Mouse (Mus musculus) hindbrain, embryonic 14.5 days (tissue): ENCODE measurements around the gene Acaa1b. TPM values are rescaled to one million over a fixed set of nuclear protein-coding genes. Genes with fewer than 3 reads are reported as not detected.

ENCODE experiments used
- ATAC-seq: fragments of 200-750 bp; cut with Nextera tagmentation; 2 replicates; pipeline ENCODE4 v1.8.0; 2017; ENCODE audit warnings: moderate number of reproducible peaks, mild to moderate bottlenecking, moderate TSS enrichment, moderate library complexity; ENCODE audit not compliant: low FRiP score
- DNase-seq: peaks from one replicate; pipeline ENCODE4 v3.0.0-alpha.2; 2015; ENCODE audit warnings: low spot score
- H3K27ac ChIP-seq: fragments of 300-500 bp; sonication (generic); 2 replicates; pipeline ENCODE4 v1.5.1; 2014; ENCODE audit warnings: mild to moderate bottlenecking, moderate library complexity
- H3K27me3 ChIP-seq: fragments of 300-500 bp; sonication (generic); 2 replicates; pipeline ENCODE4 v1.6.1; 2014; ENCODE audit warnings: mild to moderate bottlenecking, low read length, mixed read lengths; ENCODE audit not compliant: control insufficient read depth, insufficient read depth
- H3K36me3 ChIP-seq: fragments of 300-500 bp; sonication (generic); replicated peaks from 2 replicates; pipeline ENCODE4 v1.6.1; 2014; ENCODE audit not compliant: control insufficient read depth, insufficient read depth
- H3K4me1 ChIP-seq: fragments of 300-500 bp; sonication (generic); replicated peaks from 2 replicates; pipeline ENCODE4 v1.6.1; 2014; ENCODE audit warnings: antibody characterized with exemption, low read length, mixed read lengths; ENCODE audit not compliant: control insufficient read depth, insufficient read depth
- H3K4me2 ChIP-seq: fragments of 300-500 bp; sonication (generic); replicated peaks from 2 replicates; pipeline ENCODE4 v1.6.1; 2014; ENCODE audit warnings: mild to moderate bottlenecking, moderate library complexity
- H3K4me3 ChIP-seq: fragments of 300-500 bp; sonication (generic); replicated peaks from 2 replicates; pipeline ENCODE4 v1.5.1; 2014; ENCODE audit warnings: mild to moderate bottlenecking, low read length
- H3K9ac ChIP-seq: fragments of 300-500 bp; sonication (generic); 2 replicates; pipeline ENCODE4 v1.6.1; 2014
- H3K9me3 ChIP-seq: fragments of 300-500 bp; sonication (generic); 2 replicates; pipeline ENCODE4 v1.6.1; 2016; ENCODE audit warnings: low read length; ENCODE audit not compliant: control insufficient read depth
- WGBS: fragments of 180-500 bp; shearing (Covaris S2); extraction: QIAGEN DNeasy Blood & Tissue Kit; methylation state at CpG from one replicate; pipeline ENCODE4 v1.1.7; 2014; 5-methylcytosine and 5-hydroxymethylcytosine counted together
- polyA plus RNA-seq: library from polyadenylated mRNA; unstranded; fragments of >200 nt; fragmentation: Nextera tagmentation; extraction: Ambion mirVana; gene quantifications from 2 replicates; pipeline ENCODE4 v1.2.1, GENCODE M21; 2014

Acaa1b gene
- polyA plus RNA-seq, 1 experiment from 2014 or later, result 2.2 TPM

DNA sequence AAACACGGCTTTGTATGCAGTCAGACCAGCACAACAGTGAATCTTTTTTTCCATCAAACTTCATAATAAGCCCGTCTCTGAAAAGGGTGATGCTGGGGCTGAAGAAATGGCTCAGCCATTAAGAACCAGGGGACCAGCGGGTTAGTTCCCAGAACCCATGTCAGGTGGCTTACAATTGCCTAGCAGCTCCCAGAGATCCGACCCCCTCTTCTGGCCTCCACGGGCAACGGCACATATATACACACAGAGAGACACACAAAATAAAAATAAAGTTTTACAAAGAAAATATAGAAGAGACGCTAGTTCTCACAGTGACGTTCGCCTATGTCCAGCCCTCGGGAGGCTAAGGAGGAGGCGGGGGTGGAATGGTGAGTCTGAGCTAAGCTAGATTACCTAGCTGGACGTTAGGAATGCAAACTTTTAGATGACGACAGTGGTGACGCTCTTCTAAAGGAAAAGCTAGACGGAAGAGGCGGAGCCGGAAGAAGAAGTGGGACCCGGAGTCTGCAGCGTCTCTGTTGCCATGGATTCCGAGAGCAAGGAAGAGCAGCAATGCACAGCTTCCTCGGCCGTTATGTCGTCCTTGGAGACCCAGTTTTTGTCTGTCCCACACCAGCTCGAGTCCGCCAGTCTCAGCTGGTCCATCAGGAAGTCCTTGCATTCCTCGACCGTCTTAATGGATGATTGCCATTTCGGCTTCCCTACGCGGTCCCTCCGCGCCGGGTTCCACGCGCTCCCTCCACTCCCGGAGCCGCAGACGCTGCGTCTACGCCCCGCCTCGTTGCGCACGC lies 54.7 kb downstream of the Acaa1b start, which contains the start of gene Dlec1:
Dlec1 (plus strand) TSS at position 487 of the 791 bp plus-strand sequence.
- H3K9me3 ChIP-seq, result no peaks in the 10 kb centered on the region
- H3K36me3 ChIP-seq, result no peaks in the 10 kb centered on the region
- peak within 1 kb of the TSS; percentile 70 for H3K4me3 ChIP-seq
- DNase-seq (peak; percentile 86), ATAC-seq (peak; percentile 89)
- H3K27ac ChIP-seq, result 0 out of 2 replicates have a peak within 1 kb of the TSS, but pooled peaks have one; percentile 43
- 3% methylated on average over 44 of the region's 44 CpGs for WGBS
- peaks cover 9% of the 10 kb centered on the region; the same call in 1 of the 2 replicates for H3K27me3 ChIP-seq
- peak within 1 kb of the TSS; percentile 50 for H3K9ac ChIP-seq
- peak within 1 kb of the TSS; percentile 72 for H3K4me2 ChIP-seq
- peaks cover 11% of the 10 kb centered on the region; the same call in 1 of the 2 replicates for H3K4me1 ChIP-seq

DNA sequence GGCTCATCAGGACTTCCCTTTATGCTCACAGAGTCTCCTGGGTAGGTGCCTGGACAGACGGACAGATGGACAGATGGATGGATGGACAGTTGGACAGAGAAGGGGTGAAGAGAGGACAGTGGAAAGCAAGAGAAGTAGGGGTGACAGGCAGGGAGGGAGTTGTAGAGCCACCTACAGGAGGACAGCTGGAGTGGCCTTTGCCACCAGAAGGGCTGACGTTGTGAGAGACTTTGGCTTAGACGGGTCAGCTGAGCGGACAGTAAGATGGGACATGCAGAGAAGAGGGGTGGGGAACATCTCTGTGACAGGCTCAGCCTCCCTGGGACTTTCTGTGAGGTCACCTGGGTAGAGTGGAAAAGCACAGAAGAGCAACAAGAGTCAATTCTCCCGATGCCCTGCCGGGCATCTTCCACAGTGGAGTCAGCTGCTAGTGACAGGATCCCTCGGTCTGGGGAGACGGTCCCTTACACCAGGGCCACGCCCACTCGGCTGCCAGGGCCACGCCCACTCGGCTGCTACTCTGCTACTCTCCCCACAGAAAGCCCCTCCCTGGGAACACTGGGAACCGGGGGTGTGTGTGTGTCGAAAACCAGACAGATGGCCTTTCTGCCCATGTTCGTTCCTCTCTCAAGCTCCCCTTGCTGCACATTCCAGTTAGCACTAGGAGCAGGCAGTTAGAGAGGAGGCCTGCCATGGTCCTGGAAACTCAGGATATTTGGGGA lies 56.6 kb downstream of the Acaa1b start:
- peaks cover 11% of the 10 kb centered on the region; the same call in 1 of the 2 replicates for H3K4me1 ChIP-seq
- no peak for ATAC-seq
- no peak overlapping the region for H3K4me2 ChIP-seq
- no peak overlapping the region for H3K9ac ChIP-seq
- WGBS, result 22% methylated on average over 15 of the region's 15 CpGs
- H3K27me3 ChIP-seq, result peaks cover 12% of the 10 kb centered on the region; the same call in 1 of the 2 replicates
- no peaks in the 10 kb centered on the region for H3K9me3 ChIP-seq
- H3K36me3 ChIP-seq, result no peaks in the 10 kb centered on the region
- no peak overlapping the region for H3K27ac ChIP-seq
- no peak for DNase-seq
- H3K4me3 ChIP-seq, result no peak overlapping the region

Other genes with a start within 250 kb of the Acaa1b start
- gene Ctdspl, start 230.6 kb downstream of the Acaa1b start, polyA plus RNA-seq, result 7.5 and 7.7 TPM in 2 replicates
- 3.1 and 4.4 TPM in 2 replicates for gene Vill, start 104.3 kb downstream of the Acaa1b start, polyA plus RNA-seq
- gene Plcd1, start 63.6 kb downstream of the Acaa1b start, polyA plus RNA-seq, result 15.9 and 16.7 TPM in 2 replicates
- 1.3 and 1.7 TPM in 2 replicates for gene Dlec1, start 54.6 kb downstream of the Acaa1b start, polyA plus RNA-seq
- not detected in 2 replicates for gene Gm47289, start 2.1 kb upstream of the Acaa1b start, polyA plus RNA-seq
- not detected in 2 replicates for gene Slc22a13, start 52.0 kb upstream of the Acaa1b start, polyA plus RNA-seq
- 16.1 and 16.3 TPM in 2 replicates for gene Oxsr1, start 165.3 kb upstream of the Acaa1b start, polyA plus RNA-seq
- 94.0 and 101 TPM in 2 replicates for gene Acaa1a, start 182.6 kb upstream of the Acaa1b start, polyA plus RNA-seq
- gene Myd88, start 184.3 kb upstream of the Acaa1b start, polyA plus RNA-seq, result 7.1 and 8.0 TPM in 2 replicates
- 3.8 and 4.8 TPM in 2 replicates for gene Xylb, start 200.3 kb upstream of the Acaa1b start, polyA plus RNA-seq
- not detected in 2 replicates for gene Slc22a14, start 208.5 kb upstream of the Acaa1b start, polyA plus RNA-seq
- 45.4 and 49.3 TPM in 2 replicates for gene Acvr2b, start 245.0 kb upstream of the Acaa1b start, polyA plus RNA-seq